Mouse (Mus musculus) megakaryocyte, embryonic 14.5 days (primary cell): ENCODE results near the gene Btbd3.

Source experiments
- FLI1 ChIP-seq: IDR thresholded peaks from 2 replicates; pipeline ENCODE4 v1.6.1; 2012; ENCODE audit warnings: low read length, inconsistent platforms, mixed read lengths
- GATA1 ChIP-seq: IDR thresholded peaks from 3 replicates; pipeline ENCODE4 v1.6.1; 2012; ENCODE audit warnings: mixed read lengths, low read length, inconsistent platforms, borderline replicate concordance

- TF ChIP-seq GATA1 = no peak
- no peak for TF ChIP-seq FLI1
These were observed 356.0 kb downstream of the Btbd3 start for GRCm38 (mm10) chr2:138612361-138612760.
